Mouse (Mus musculus) midbrain, embryonic 12.5 days (tissue): ENCODE measurements around the gene Arrdc2. TPM values are rescaled to one million over a fixed set of nuclear protein-coding genes. Genes with fewer than 3 reads are reported as not detected.
A peak's percentile ranks its signal among the peaks of the same experiment; 100 is the strongest.

Experiments
- ATAC-seq: fragments of 200-750 bp; cut with Nextera tagmentation; 2 replicates; pipeline ENCODE4 v1.8.0; 2017; ENCODE audit warnings: low read depth, moderate TSS enrichment, moderate library complexity; ENCODE audit not compliant: low FRiP score
- H3K27ac ChIP-seq: fragments of 300-500 bp; sonication (generic); replicated peaks from 2 replicates; pipeline ENCODE4 v1.5.1; 2016; ENCODE audit warnings: mild to moderate bottlenecking
- H3K27me3 ChIP-seq: fragments of 300-500 bp; sonication (generic); 2 replicates; pipeline ENCODE4 v1.6.1; 2016; ENCODE audit warnings: mild to moderate bottlenecking
- H3K36me3 ChIP-seq: fragments of 300-500 bp; sonication (generic); 2 replicates; pipeline ENCODE4 v1.6.1; 2016
- H3K4me1 ChIP-seq: fragments of 300-500 bp; sonication (generic); 2 replicates; pipeline ENCODE4 v1.6.1; 2016
- H3K4me2 ChIP-seq: fragments of 300-500 bp; sonication (generic); replicated peaks from 2 replicates; pipeline ENCODE4 v1.6.1; 2016; ENCODE audit warnings: mild to moderate bottlenecking, moderate library complexity
- H3K4me3 ChIP-seq: fragments of 300-500 bp; sonication (generic); 2 replicates; pipeline ENCODE4 v1.5.1; 2016; ENCODE audit warnings: mild to moderate bottlenecking
- H3K9ac ChIP-seq: fragments of 300-500 bp; sonication (generic); replicated peaks from 2 replicates; pipeline ENCODE4 v1.6.1; 2016; ENCODE audit warnings: mild to moderate bottlenecking, moderate library complexity
- H3K9me3 ChIP-seq: fragments of 300-500 bp; sonication (generic); 2 replicates; pipeline ENCODE4 v1.6.1; 2016; ENCODE audit warnings: mild to moderate bottlenecking
- WGBS: fragments of 180-500 bp; shearing (Covaris S2); methylation state at CpG from one replicate; pipeline ENCODE4 v1.1.7; 2016; 5-methylcytosine and 5-hydroxymethylcytosine counted together
- polyA plus RNA-seq: library from polyadenylated mRNA; unstranded; fragments of >200 nt; fragmentation: Nextera tagmentation; extraction: Ambion mirVana; gene quantifications from 2 replicates; pipeline ENCODE4 v1.2.1, GENCODE M21; 2016

The Arrdc2 gene
- 10.4 and 10.5 TPM in 2 replicates for polyA plus RNA-seq

GRCm38 (mm10) chr8:70839408-70840351 lies at the start of gene Arrdc2:
Gene Arrdc2 (minus strand): TSS chr8:70839720.
- peaks cover 13% of the 10 kb centered on the region for H3K36me3 ChIP-seq
- peak; percentile 96 for ATAC-seq
- 2% methylated on average over 55 of the region's 55 CpGs for WGBS

GRCm38 (mm10) chr8:70887669-70888068 lies 48.1 kb upstream of the Arrdc2 start:
- Histone ChIP-seq H3K9ac (peak overlapping the region; percentile 32; the same call in 1 of the 2 replicates), H3K27me3 (peaks cover 59% of the 10 kb centered on the region), H3K4me2 (peak overlapping the region; percentile 39), H3K9me3 (no peaks in the 10 kb centered on the region), H3K4me1 (peaks cover 16% of the 10 kb centered on the region), H3K27ac (no peak overlapping the region), H3K36me3 (no peaks in the 10 kb centered on the region), H3K4me3 (peak overlapping the region; percentile 17; the same call in 1 of the 2 replicates)
- no peak; the same call in 1 of the 2 replicates for ATAC-seq
- WGBS = 4% methylated on average over 16 of the region's 18 CpGs

More at GRCm38 (mm10) chr8:70839408-70840351, at the start of gene Arrdc2:
- peak within 1 kb of the TSS; percentile 75 for H3K4me2 ChIP-seq
- peak within 1 kb of the TSS; percentile 66 for H3K4me3 ChIP-seq
- no peaks in the 10 kb centered on the region for H3K27me3 ChIP-seq
- H3K27ac ChIP-seq = peak within 1 kb of the TSS; percentile 83
- H3K9me3 ChIP-seq = no peaks in the 10 kb centered on the region
- H3K4me1 ChIP-seq = peaks cover 11% of the 10 kb centered on the region
- H3K9ac ChIP-seq = peak within 1 kb of the TSS; percentile 70

- Histone ChIP-seq H3K4me1 (peaks cover 5% of the 10 kb centered on the region), H3K27ac (no peak overlapping the region), H3K36me3 (no peaks in the 10 kb centered on the region), H3K9me3 (no peaks in the 10 kb centered on the region), H3K4me2 (no peak overlapping the region), H3K9ac (no peak overlapping the region), H3K27me3 (peaks cover 39% of the 10 kb centered on the region), H3K4me3 (no peak overlapping the region)
- 17% methylated on average over 12 of the region's 12 CpGs for WGBS
- no peak for ATAC-seq
These were observed 46.1 kb upstream of the Arrdc2 start for GRCm38 (mm10) chr8:70885612-70886011.

- peaks cover 30% of the 10 kb centered on the region for H3K27me3 ChIP-seq
- H3K9ac ChIP-seq = no peak overlapping the region
- peaks cover 10% of the 10 kb centered on the region for H3K4me1 ChIP-seq
- no peaks in the 10 kb centered on the region for H3K9me3 ChIP-seq
- H3K36me3 ChIP-seq = no peaks in the 10 kb centered on the region
- H3K4me3 ChIP-seq = no peak overlapping the region
- no peak overlapping the region for H3K4me2 ChIP-seq
- H3K27ac ChIP-seq = no peak overlapping the region
- 92% methylated on average over 10 of the region's 10 CpGs for WGBS
- no peak for ATAC-seq
These were observed 45.2 kb upstream of the Arrdc2 start for GRCm38 (mm10) chr8:70884683-70885082.

GRCm38 (mm10) chr8:70884186-70884585 lies 44.7 kb upstream of the Arrdc2 start:
- Histone ChIP-seq H3K9me3 (no peaks in the 10 kb centered on the region), H3K9ac (no peak overlapping the region), H3K36me3 (no peaks in the 10 kb centered on the region), H3K4me2 (no peak overlapping the region), H3K27ac (no peak overlapping the region), H3K27me3 (peaks cover 27% of the 10 kb centered on the region), H3K4me1 (peaks cover 13% of the 10 kb centered on the region), H3K4me3 (no peak overlapping the region)
- WGBS = 87% methylated on average over 4 of the region's 4 CpGs
- no peak for ATAC-seq

GRCm38 (mm10) chr8:70880546-70880945 lies 41.0 kb upstream of the Arrdc2 start:
- 32% methylated on average over 11 of the region's 11 CpGs for WGBS
- no peak for ATAC-seq
- no peaks in the 10 kb centered on the region for H3K36me3 ChIP-seq
- H3K4me1 ChIP-seq = peaks cover 8% of the 10 kb centered on the region; the same call in 1 of the 2 replicates
- H3K27me3 ChIP-seq = peaks cover 1% of the 10 kb centered on the region
- H3K9ac ChIP-seq = no peak overlapping the region
- no peak overlapping the region for H3K4me3 ChIP-seq
- no peak overlapping the region for H3K4me2 ChIP-seq
- H3K27ac ChIP-seq = no peak overlapping the region
- H3K9me3 ChIP-seq = no peaks in the 10 kb centered on the region

GRCm38 (mm10) chr8:70880126-70880525 lies 40.6 kb upstream of the Arrdc2 start:
- no peak overlapping the region for H3K9ac ChIP-seq
- H3K27ac ChIP-seq = no peak overlapping the region
- no peaks in the 10 kb centered on the region for H3K9me3 ChIP-seq
- H3K4me1 ChIP-seq = peaks cover 8% of the 10 kb centered on the region; the same call in 1 of the 2 replicates
- no peak overlapping the region for H3K4me2 ChIP-seq
- ATAC-seq = no peak
- 9% methylated on average over 4 of the region's 4 CpGs for WGBS
- no peaks in the 10 kb centered on the region; the same call in 1 of the 2 replicates for H3K27me3 ChIP-seq
- no peak overlapping the region for H3K4me3 ChIP-seq
- no peaks in the 10 kb centered on the region for H3K36me3 ChIP-seq

GRCm38 (mm10) chr8:70879500-70879899 lies 40.0 kb upstream of the Arrdc2 start:
- Histone ChIP-seq H3K4me2 (no peak overlapping the region), H3K9ac (no peak overlapping the region), H3K36me3 (no peaks in the 10 kb centered on the region), H3K27ac (no peak overlapping the region), H3K9me3 (no peaks in the 10 kb centered on the region), H3K4me1 (peaks cover 8% of the 10 kb centered on the region; the same call in 1 of the 2 replicates), H3K4me3 (no peak overlapping the region), H3K27me3 (no peaks in the 10 kb centered on the region)
- WGBS = 46% methylated on average over 4 of the region's 4 CpGs
- ATAC-seq = no peak

GRCm38 (mm10) chr8:70878178-70878577 lies 38.7 kb upstream of the Arrdc2 start:
- Histone ChIP-seq H3K9ac (no peak overlapping the region), H3K4me1 (peaks cover 8% of the 10 kb centered on the region; the same call in 1 of the 2 replicates), H3K27me3 (no peaks in the 10 kb centered on the region), H3K36me3 (no peaks in the 10 kb centered on the region), H3K4me3 (no peak overlapping the region), H3K27ac (no peak overlapping the region), H3K9me3 (no peaks in the 10 kb centered on the region), H3K4me2 (no peak overlapping the region)
- ATAC-seq = no peak
- 53% methylated on average over 2 of the region's 2 CpGs for WGBS

GRCm38 (mm10) chr8:70876382-70876781 lies 36.9 kb upstream of the Arrdc2 start:
- no peak overlapping the region for H3K27ac ChIP-seq
- WGBS = 79% methylated on average over 4 of the region's 4 CpGs
- H3K4me3 ChIP-seq = no peak overlapping the region
- H3K4me2 ChIP-seq = no peak overlapping the region
- no peaks in the 10 kb centered on the region for H3K36me3 ChIP-seq
- ATAC-seq = no peak
- H3K27me3 ChIP-seq = no peaks in the 10 kb centered on the region
- H3K9me3 ChIP-seq = no peaks in the 10 kb centered on the region
- peaks cover 20% of the 10 kb centered on the region for H3K4me1 ChIP-seq
- H3K9ac ChIP-seq = no peak overlapping the region

GRCm38 (mm10) chr8:70874441-70874840 lies 34.9 kb upstream of the Arrdc2 start:
- H3K27me3 ChIP-seq = no peaks in the 10 kb centered on the region
- H3K4me2 ChIP-seq = no peak overlapping the region
- H3K4me1 ChIP-seq = peaks cover 13% of the 10 kb centered on the region
- H3K4me3 ChIP-seq = no peak overlapping the region
- no peak overlapping the region for H3K9ac ChIP-seq
- ATAC-seq = no peak
- no peaks in the 10 kb centered on the region for H3K9me3 ChIP-seq
- H3K36me3 ChIP-seq = no peaks in the 10 kb centered on the region
- WGBS = 89% methylated on average over 13 of the region's 13 CpGs
- no peak overlapping the region for H3K27ac ChIP-seq

- H3K4me1 ChIP-seq = peaks cover 23% of the 10 kb centered on the region
- peak; percentile 90 for ATAC-seq
- peak within 1 kb of the TSS; percentile 77 for H3K4me3 ChIP-seq
- H3K9me3 ChIP-seq = no peaks in the 10 kb centered on the region
- H3K27me3 ChIP-seq = peaks cover 6% of the 10 kb centered on the region; the same call in 1 of the 2 replicates
- H3K27ac ChIP-seq = peak within 1 kb of the TSS; percentile 80
- H3K36me3 ChIP-seq = no peaks in the 10 kb centered on the region
- WGBS = 1% methylated on average over 46 of the region's 46 CpGs
- peak within 1 kb of the TSS; percentile 73 for H3K9ac ChIP-seq
- H3K4me2 ChIP-seq = peak within 1 kb of the TSS; percentile 87
These were observed 34.0 kb upstream of the Arrdc2 start, which contains the start of gene Ccdc124 for GRCm38 (mm10) chr8:70873364-70873985. Gene Ccdc124 (minus strand): TSS chr8:70873935.
